In the genomic region with DNA sequence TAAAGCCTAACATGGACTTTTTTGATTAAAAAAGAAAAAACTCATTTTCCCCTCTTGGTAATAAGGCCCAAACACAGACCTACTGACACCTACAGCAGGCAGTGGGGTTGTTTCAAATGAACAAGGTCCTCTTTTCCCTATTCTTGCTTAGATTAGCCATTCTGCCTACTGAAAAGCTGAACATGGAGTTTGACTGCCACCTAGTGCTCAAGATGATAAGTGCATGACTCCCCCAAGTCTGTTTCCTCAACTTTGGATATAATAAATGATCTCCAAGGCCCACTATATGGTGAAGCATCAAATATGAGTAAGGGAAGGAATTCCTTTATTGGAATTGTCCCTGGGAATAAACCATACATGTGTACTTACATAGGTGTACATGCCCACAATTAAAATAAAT, we compare ENCODE assay signal across 10 mouse cellular contexts.
DNase-seq lines count a peak whose midpoint lies in the region; ATAC-seq and TF ChIP-seq lines count a peak whose summit lies in the region.
"Had no signal": no experiment of that assay in that cellular context is flagged by ENCODE, and none has a peak within 500 bp of the region (broad histone marks: within the 10 kb centered on the region; RNA-seq: fewer than 3 reads in every experiment).

No protein-coding gene starts in this region.

- H3K79me2 ChIP-seq in CH12.LX (replicated peaks; ENCODE audit: control insufficient read depth, extremely low read depth, insufficient read depth, poor library complexity, severe bottlenecking), result no peaks in the 10 kb centered on the region

- H3K4me3 ChIP-seq in CH12.LX (replicated peaks in 1 of 3; ENCODE audit: low read depth in 2 of 3, low read length in 2 of 3, poor library complexity in 1 of 3), result no peak overlapping the region
- H3K4me3 ChIP-seq in midbrain, embryonic 11.5 days (ENCODE audit: low read depth, low read length), result no peak overlapping the region
- H3K4me3 ChIP-seq: embryonic facial prominence, embryonic 13.5 days; lung, embryonic 15.5 days had no signal

- TF ChIP-seq POLR2A in CH12.LX (IDR thresholded peaks at IDR 0.05; ENCODE audit: low read depth, low read length), result no peak

- peak; percentile 56 for DNase-seq in kidney, adult 18-20 months
- DNase-seq in kidney, adult 11 months, result no peak
- DNase-seq in CH12.LX (ENCODE audit: extremely low read depth), result peak; percentile 63
- DNase-seq in brain, adult 2 months (ENCODE audit: low read depth, low spot score), result peak; percentile 86
- peak; percentile 68 for DNase-seq in kidney, postnatal 10 days
- peak; percentile 96 for DNase-seq in midbrain, embryonic 11.5 days (ENCODE audit: low spot score, missing footprints)
- DNase-seq in testis, postnatal 10 days (ENCODE audit: low spot score), result peak; percentile 66

- no peak overlapping the region for H3K27ac ChIP-seq in CH12.LX (ENCODE audit: insufficient read depth, low read depth)
- H3K27ac ChIP-seq in midbrain, embryonic 11.5 days (ENCODE audit: low read depth, low read length), result no peak overlapping the region
- H3K27ac ChIP-seq: embryonic facial prominence, embryonic 13.5 days; lung, embryonic 15.5 days had no signal

- peak; percentile 81 for TF ChIP-seq RAD21 in CH12.LX (IDR thresholded peaks at IDR 0.05; ENCODE audit: low read depth, low read length)

- 0 out of 2 replicates have a peak, but pooled peaks have one; percentile 71 for ATAC-seq in erythroblast, adult 5-6 weeks (replicated peaks; ENCODE audit: low FRiP score, poor library complexity, severe bottlenecking)
- no peak for ATAC-seq in midbrain, embryonic 11.5 days (ENCODE audit: low FRiP score)

- in situ Hi-C loops in CH12.LX (cut with MboI; ENCODE audit: low pct_ligation_motif_present, low pct_unique_long_range_greater_than_20kb, low sequenced_read_pairs), result no loop called here

- dilution Hi-C loops in CH12.LX (cut with MboI; ENCODE audit: extremely low pct_ligation_motif_present, extremely low pct_unique_long_range_greater_than_20kb, low sequenced_read_pairs), result no loop called here

- H3K9me3 ChIP-seq in CH12.LX (replicated peaks; ENCODE audit: low read length), result no peaks in the 10 kb centered on the region
- no peaks in the 10 kb centered on the region for H3K9me3 ChIP-seq in midbrain, embryonic 11.5 days (ENCODE audit: control insufficient read depth, low read length)
- H3K9me3 ChIP-seq: embryonic facial prominence, embryonic 13.5 days; lung, embryonic 15.5 days had no signal

- no peaks in the 10 kb centered on the region for H3K36me3 ChIP-seq in CH12.LX (replicated peaks in 1 of 2; ENCODE audit: control insufficient read depth in 1 of 2, insufficient read depth in 1 of 2, low read length in 1 of 2)
- peaks cover 5% of the 10 kb centered on the region for H3K36me3 ChIP-seq in midbrain, embryonic 11.5 days (ENCODE audit: control insufficient read depth, insufficient read depth, low read length)

- H3K4me1 ChIP-seq in CH12.LX (ENCODE audit: control insufficient read depth in 1 of 2, insufficient read depth in 2 of 2), result peaks cover 0 to 40% of the 10 kb centered on the region in 2 experiments; a peak in 3 of 4 replicates
- no peaks in the 10 kb centered on the region for H3K4me1 ChIP-seq in midbrain, embryonic 11.5 days (ENCODE audit: control insufficient read depth, insufficient read depth, low read length)
- H3K4me1 ChIP-seq: embryonic facial prominence, embryonic 13.5 days; lung, embryonic 15.5 days had no signal

- H3K9ac ChIP-seq in CH12.LX (ENCODE audit: insufficient read depth, low read depth), result no peak overlapping the region
- H3K9ac ChIP-seq in midbrain, embryonic 11.5 days (ENCODE audit: low read length), result no peak overlapping the region
- H3K9ac ChIP-seq: embryonic facial prominence, embryonic 13.5 days; lung, embryonic 15.5 days had no signal

- no peak for TF ChIP-seq EP300 in CH12.LX (IDR thresholded peaks at IDR 0.05; ENCODE audit: low read length)

- no peak overlapping the region for H3K4me2 ChIP-seq in CH12.LX (ENCODE audit: insufficient read depth, low read depth, poor library complexity, severe bottlenecking)
- H3K4me2 ChIP-seq in midbrain, embryonic 11.5 days, result no peak overlapping the region
- H3K4me2 ChIP-seq: embryonic facial prominence, embryonic 13.5 days; lung, embryonic 15.5 days had no signal

- peaks cover 3% of the 10 kb centered on the region for H3K27me3 ChIP-seq in CH12.LX (replicated peaks)
- no peaks in the 10 kb centered on the region for H3K27me3 ChIP-seq in midbrain, embryonic 11.5 days (ENCODE audit: control insufficient read depth, insufficient read depth, low read length)
- H3K27me3 ChIP-seq: embryonic facial prominence, embryonic 13.5 days; lung, embryonic 15.5 days had no signal

- TF ChIP-seq CTCF in CH12.LX (conservative IDR thresholded peaks at IDR 0.05 in 1 of 2, IDR thresholded peaks at IDR 0.05 in 1 of 2; ENCODE audit: low read depth in 2 of 2, low read length in 2 of 2), result peak; percentile 79

TF ChIP-seq in CH12.LX, 34 proteins besides CTCF, POLR2A, EP300 and RAD21:
- TF ChIP-seq MAFK (IDR thresholded peaks at IDR 0.05; ENCODE audit: insufficient replicate concordance, low read length) (no peak), MAX (IDR thresholded peaks at IDR 0.05; ENCODE audit: low read length) (no peak), SMC3 (IDR thresholded peaks at IDR 0.05; ENCODE audit: low read depth, low read length) (peak; percentile 49; the same call in 1 of the 2 replicates), GABPA (IDR thresholded peaks at IDR 0.05; ENCODE audit: insufficient replicate concordance, low read depth, low read length) (no peak), POLR2AphosphoS2 (IDR thresholded peaks at IDR 0.05; ENCODE audit: low read depth, low read length) (no peak), IRF4 (IDR thresholded peaks at IDR 0.05; ENCODE audit: low read depth, low read length) (no peak), USF2 (conservative IDR thresholded peaks at IDR 0.05; ENCODE audit: low read depth, low read length) (no peak), JUN (IDR thresholded peaks at IDR 0.05; ENCODE audit: insufficient read depth, low read depth, low read length) (no peak)
TF ChIP-seq in CH12.LX: peak in this region for 1.
